Mouse (Mus musculus) heart, postnatal 4 days (tissue): ENCODE results near the gene BC030867. TPM values are rescaled to one million over a fixed set of nuclear protein-coding genes. Genes with fewer than 3 reads are reported as not detected.

Experiments used
- DNase-seq: peaks from one replicate; pipeline ENCODE4 v3.0.0; 2021
- total RNA-seq, 2 experiments: library from RNA; stranded (reverse); gene quantifications; 2 replicates each; pipeline ENCODE4 v1.2.3; 2021

BC030867 gene
- total RNA-seq, 2 experiments from 2014 or later: 5.3 TPM

- no peak for DNase-seq
Observed at GRCm38 (mm10) chr11:102294416-102294815, 45.7 kb downstream of the BC030867 start.

DNA sequence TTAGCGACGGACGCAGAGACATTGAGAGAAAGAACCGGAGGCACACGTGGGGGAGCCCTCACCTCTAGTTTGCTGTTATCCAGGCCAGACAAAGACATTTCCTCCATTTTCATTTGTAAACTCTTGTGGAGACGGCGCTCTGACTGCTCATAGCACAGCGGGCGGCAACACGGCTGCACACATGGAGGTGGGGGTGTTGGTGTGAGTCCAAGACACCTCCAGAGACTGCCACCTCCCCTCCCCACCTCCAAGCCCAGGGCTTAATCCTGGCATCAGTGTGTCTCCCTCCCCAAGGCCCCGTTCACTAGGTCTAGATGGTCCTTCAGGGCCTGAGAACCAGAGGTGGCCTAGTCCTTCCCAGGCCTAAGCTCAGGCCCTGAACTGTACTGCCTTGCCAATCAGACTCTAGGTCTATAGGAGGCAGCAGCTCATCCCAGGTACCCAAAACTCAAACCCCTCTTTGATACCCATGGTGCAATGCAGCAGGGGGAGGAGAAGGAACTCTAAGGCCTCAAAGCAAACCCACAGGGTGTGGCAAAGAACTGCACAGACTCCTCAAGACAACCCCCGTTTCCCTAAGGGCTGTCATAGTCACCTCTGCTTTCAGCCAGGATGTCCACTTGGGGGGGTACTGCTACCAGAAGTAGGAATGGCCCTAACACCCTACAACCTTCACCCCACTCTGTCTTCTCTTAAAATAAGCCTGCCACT, 46.4 kb downstream of the BC030867 start:
- DNase-seq: peak; percentile 26

GRCm38 (mm10) chr11:102295598-102296471, 47.2 kb downstream of the BC030867 start:
- DNase-seq: peak; percentile 72

DNA sequence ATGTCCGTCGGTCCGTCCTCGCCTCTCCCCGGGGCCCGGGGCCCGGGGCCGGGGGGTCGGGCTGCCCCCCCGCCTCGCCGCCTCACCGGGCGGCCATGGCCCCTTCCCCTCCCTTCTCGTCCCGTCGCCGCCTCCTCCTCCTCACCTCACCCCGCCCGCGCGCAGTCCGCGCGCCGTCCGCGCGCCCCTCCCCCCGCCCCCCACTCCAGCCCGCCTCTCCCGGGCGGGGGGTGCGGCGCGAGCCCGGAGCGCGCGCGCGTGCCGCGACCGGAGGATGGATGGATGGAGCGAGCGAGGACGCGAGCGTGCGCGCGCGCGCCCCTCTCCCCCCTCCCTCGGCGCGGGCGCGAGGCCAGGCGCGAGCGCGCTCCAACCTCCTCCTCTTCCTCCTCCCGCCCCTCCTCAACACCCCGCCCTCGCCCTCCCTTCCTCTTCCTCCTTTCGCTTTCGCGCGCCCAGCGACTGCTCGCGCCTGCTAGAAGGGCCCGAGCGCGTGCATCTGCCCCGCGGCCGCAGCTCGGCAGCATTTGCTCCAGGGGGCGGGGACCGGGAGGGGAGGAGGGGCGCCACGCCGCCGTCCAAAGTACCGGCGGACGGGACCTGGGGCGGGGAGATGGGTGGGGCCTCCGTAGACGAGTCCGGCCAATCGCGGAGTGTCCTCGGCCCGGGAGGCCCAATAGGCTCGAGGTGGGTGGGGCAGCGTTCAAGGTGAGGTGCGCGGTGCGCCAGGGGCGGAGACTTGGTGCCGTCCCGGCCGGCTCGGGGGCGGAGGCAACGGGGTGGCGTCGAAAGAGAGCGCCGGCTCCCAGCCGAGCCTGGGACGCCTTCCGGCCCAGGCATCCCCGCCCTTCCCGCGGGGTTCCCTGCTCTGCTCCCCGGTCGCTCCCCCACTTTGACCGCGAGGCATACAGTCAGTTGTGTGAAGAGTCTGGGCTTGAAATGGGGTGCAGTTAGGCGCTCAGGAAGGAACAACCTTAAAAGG, 48.1 kb downstream of the BC030867 start, which contains the start of gene Atxn7l3:
Gene Atxn7l3, minus strand, starts transcription at position 141 of the 982 bp plus-strand sequence.
- peak; percentile 99 for DNase-seq

- DNase-seq: no peak
Observed at GRCm38 (mm10) chr11:102297577-102298556, 49.2 kb downstream of the BC030867 start.

GRCm38 (mm10) chr11:102299839-102300238, 51.2 kb downstream of the BC030867 start:
- peak; percentile 77 for DNase-seq

DNA sequence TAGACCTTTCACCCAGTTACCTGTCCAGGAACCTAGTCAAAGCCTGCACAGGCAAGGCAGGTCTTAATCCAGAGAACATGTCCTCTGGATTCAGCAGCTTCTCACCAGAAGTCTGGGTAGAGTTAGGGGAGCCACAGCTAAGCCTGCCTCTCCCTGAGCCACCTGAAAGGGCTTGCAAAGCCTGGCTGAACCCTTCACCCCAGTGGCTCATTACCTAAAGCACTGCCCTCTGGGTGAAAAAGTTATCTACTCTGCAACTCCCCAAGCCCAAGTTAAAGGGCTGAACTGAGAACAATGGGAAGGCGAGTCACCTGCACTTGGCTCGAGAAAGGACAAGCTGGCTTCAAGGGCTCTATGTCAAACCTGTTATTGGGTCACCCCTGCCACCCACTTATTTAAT, 55.5 kb downstream of the BC030867 start:
- no peak for DNase-seq

- no peak for DNase-seq
Observed at GRCm38 (mm10) chr11:102305359-102305758, 56.7 kb downstream of the BC030867 start.

DNA sequence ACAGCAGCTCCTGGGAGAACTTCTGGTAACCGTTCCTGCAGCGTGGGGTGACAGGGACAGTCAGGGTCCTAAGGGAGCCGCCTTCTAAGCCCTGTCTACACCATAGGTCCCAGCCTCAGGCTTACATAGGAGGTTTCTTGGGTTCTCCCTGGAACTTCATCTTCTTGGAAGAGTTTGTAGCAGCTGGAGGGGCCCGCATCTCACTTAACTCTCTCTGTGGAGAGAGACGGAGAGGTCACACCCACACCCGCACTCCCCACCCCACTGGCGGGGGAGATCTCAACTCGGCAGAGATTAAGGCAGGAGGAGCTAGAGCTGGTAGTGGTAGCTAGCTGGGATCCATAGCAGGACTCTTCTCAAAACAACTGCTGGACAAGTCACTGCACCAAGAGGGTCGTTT, 59.4 kb downstream of the BC030867 start:
- no peak for DNase-seq

GRCm38 (mm10) chr11:102308979-102309378, 60.3 kb downstream of the BC030867 start:
- peak; percentile 98 for DNase-seq

- DNase-seq: no peak
Observed at GRCm38 (mm10) chr11:102309821-102310617, 61.3 kb downstream of the BC030867 start.

DNA sequence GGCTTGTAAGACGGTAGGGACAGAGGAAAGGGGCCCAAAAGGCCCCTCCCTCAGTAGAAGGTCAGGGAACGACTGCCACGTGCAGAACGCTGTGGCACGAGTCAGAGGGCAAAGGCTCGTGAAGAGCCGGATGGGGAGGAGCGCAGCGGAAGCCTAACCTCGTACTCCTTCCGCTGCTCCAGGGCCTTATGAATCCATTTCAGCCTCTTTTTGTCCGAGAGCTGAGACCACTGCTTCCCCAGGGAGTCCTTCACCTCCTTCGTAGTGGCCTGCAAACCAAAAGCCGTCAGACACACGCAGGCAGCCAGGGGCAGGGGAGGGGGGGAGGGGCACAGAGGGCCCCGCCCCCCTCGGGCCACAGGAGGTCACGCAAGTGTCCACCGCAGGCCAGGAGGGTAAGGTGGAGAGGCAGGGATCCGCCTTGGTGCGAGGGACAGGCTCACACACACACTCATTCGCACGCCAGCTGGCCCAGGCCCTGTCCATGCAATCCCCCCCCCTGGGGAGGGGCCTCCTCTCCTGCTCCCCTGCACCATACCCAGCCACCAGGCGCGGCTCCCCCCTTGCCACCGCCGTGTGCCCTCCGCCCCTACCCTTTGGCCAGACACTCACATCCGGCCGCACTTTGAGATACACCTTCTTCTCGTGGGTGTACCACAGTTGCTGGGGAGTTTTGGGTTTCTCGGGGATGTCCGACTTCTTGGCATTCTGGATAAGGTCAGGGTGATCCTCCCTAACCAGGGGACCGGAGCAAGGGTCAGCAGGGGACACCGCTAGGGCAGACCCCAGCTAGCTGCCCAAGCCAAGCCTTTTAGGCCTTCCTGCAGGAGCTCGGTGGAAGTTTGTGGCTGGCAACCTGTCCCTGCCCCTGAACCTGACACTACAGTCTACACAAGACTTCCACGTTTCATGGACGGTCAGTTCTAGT, 62.4 kb downstream of the BC030867 start:
- no peak for DNase-seq

DNA sequence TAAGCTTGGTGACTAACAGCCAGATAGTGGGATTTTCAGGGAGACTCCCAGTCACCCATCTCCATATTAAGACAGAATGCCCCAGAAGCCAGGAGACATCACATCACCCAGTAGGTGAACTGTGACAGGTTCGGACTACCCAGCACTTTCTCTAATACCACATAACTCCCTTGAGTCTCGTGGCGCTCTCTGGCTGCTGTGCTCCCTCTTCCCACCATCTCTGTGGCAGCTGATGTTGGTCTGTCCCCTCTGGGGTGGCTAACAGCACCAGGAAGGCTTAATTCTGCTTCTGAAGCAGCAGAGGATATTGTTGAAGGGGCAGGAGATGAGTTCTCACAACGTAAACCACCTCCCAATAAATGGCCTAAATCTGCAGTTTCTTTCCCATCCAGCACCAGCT, 63.3 kb downstream of the BC030867 start:
- no peak for DNase-seq

DNA sequence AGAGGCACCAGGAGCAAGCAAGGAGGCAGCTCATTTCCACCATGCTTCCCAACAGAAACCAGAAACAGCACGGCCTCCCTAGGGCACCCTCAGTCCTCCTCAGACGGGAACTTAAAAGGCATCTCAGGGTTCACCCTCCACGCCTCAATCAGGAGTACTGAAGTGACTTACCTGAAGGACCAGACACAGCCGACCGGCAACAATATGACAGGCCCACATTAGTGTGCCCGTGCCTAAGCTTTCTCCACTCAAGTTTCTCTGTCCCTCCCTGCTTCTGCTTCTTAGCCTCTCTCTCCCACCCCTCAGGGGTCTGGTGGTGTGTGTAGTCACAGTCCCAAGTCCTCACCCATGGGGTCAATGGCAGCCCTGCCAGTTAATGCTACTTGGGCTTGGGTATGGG, 63.9 kb downstream of the BC030867 start:
- DNase-seq: no peak

DNA sequence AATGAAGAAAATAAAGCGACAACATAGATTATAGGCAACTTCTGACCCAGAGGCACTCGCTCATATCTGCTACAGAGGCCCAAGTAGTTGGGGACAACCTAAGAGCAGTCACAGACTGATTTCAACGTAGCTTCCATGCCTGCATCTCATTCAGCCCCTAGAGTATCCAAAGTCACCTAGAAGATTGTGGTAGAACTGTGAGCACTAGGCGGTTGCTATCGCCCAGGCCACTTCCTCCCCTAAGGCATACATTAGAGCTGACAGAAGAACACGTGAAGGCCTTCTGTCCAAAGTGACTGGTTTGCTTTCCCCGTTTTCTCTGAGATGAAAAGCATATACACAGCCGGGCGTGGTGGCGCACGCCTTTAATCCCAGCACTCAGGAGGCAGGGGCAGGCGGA, 65.6 kb downstream of the BC030867 start:
- DNase-seq: no peak
